Mouse (Mus musculus) frontal cortex, adult (tissue): Measurements from ENCODE around the gene Ntng2.

Experiments
- ATAC-seq: cut with Nextera tagmentation; 2 replicates; pipeline ENCODE4 v1.9.2; 2017; ENCODE audit warnings: mild to moderate bottlenecking, moderate library complexity, mixed read lengths; ENCODE audit not compliant: low TSS enrichment

Gene Ntng2

DNA sequence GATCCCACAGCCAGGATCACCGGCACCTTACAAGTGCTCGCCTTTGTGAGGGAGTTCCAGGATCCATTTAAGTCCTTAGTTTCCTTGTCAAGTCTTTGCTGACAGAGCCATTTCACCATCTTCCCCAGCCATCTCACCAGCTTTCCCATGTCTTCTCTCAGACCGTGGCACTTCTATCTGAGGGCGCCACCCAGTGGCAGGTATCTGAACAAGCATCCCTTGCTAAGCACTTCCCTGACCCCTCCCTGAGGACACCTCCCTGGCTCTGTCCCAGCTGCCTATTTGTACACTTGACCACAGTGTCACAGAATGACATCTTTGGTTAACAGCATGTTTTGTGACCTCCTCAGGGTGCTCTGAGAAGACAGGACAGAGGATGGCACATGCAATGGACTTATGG is 15.2 kb downstream of the Ntng2 start:
- peak; percentile 48; the same call in 1 of the 2 replicates for ATAC-seq

DNA sequence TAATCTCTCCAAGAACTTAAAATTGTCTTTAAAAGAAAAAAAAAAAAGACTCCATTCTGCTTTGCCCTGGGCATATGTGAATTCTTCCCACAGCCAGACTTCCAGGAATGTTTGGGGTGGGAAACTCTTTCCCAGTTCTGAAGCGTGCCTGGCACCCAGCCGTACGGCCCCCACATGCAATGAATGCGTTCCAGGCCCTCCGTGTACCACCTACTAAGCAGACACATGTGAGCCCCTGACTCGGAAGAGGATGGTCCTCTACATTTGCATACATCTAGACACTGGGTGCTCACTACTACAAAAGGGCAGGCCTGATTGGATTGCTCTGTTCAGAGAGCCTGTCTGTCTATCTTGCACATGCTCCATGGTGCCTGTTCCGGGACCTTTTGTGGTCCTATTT is 17.0 kb downstream of the Ntng2 start:
- peak; percentile 21; the same call in 1 of the 2 replicates for ATAC-seq

DNA sequence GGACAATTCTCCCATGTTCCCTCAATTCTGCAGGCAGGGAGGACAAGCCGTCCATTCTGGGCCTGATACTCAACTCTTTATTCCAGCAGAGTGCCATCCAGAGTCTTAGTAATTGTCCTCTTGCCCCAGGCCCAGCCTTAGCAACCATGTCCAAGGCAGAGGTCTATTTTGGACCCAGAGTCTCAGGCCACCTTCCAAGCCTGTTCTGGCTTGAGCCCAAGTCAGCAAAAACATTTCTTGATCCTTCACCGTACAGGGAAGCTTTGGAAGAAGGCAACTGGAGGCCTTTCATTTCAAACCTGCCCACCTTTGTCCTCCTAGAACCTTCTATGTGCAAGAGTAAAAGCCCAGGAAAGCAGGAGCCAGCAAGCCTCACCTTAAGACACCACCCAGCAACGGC is 17.8 kb downstream of the Ntng2 start:
- ATAC-seq = no peak

DNA sequence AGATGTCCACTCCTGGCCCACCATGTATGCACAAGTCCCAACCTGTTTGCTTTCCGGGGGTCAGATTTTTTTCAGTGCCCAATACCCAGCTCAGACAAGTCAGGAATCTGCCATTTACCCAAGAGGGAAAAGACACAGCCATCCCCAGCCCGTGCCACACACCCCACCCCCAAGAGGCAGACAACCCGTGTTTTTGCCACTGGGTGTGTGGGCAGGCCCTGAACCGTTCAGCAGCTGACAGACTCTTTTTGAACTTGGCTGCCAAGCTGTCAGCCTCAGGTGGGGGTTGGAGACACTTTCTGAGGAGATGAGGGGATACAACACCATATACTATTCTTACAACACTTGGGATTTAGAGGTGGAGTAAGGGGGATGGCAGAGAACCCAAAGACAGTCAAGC is 18.8 kb downstream of the Ntng2 start:
- no peak for ATAC-seq

DNA sequence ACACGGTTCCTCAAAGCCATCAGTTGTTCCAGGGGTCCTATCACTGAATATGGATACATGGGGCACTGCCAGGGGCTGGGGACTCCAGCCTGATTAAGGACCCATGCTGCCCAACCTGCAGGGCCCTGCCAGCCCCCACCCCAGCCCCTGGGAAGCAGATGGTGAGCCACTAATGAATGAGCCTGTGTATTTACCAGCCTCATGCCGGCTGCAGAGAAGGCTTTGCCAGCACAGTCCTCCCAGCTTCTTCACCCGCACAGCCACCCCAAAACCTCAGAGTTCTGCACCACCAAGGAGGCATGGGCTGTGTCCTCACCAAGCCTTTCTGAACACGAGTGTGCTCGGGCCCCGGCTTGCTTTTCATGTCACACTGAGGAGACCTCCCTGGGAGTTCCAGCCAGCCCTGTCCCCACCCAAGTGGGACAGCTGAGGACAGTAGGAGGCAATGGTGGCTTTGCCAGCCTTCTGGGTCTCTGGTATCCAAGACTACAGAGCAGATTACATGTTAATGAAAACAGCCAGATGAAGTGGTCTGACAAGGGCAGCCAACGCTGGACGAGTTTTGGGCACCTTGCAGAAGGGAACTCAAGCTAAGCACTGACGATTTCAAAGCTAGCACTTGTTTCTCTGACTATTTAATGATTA is 22.5 kb downstream of the Ntng2 start:
- ATAC-seq = no peak

DNA sequence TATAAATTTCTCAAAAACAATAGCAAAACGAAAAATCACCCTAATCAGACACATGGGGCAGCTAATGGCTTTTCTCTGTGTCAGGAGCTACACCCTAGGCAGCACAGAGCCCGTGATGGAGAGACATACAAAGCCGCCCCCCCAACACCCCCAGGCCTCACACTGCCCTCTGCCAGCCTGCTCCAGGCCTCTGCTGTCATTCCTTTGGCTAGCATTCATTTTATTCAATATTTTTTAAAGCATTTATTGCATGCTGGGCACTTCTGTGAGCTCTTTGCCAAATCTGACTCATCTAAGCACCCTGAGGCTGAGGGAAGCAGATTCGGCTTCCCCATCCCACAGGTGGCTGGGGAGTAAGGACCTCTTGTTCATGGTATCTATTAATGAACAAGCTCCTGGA is 26.1 kb downstream of the Ntng2 start:
- no peak for ATAC-seq

DNA sequence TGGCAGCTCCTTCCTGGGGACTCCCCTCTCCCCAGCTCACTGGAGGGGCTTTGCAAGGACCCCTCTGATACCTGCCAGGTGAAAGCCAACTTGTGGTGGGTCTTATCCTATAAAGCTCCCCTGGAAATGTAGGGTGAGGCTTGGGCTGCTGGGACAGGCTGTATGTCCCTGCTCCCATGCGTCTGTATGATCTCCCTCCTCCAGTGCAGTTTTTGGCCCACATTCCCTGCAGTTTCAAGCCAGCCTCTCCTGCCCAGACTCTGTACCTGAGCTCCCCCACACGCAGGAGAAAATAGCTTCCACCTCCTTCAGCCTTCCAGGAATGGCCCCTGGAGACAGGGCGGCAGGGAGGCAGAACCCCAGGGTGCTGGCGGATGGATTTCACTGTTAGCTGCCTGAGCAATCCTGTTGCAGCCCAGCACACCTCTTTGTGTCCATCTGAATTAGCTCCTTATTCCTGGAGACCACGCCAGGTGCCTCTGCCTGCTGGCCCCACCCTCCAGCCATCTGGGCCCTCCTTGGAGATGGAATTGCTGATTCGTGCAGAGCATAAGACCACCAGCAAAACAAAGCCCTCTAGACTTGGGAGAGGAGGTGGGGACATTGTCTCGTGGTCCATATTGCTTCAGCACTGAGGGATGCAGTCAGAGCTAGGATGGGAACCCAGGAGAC is 29.1 kb downstream of the Ntng2 start:
- peak; percentile 67; the same call in 1 of the 2 replicates for ATAC-seq

DNA sequence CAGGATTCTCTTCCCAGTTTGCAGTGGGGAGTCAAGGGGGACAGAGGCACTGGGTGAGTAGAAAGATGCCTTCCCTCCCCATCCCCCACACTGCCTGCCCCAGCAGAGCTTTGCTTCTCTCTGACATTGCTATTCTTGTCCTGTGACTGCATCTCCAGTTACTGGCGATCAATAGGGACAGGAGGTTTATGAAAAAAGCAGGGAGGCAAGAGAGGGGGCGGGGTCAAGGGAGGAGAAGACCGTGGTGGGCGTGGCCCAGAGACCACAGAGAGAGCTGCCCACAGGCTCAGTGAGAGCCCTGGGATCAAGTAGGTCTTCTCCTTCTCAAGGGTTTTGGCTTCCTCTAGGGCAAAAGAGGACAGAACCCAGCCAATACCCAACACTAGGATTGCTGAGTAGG is 30.5 kb downstream of the Ntng2 start:
- ATAC-seq = no peak

DNA sequence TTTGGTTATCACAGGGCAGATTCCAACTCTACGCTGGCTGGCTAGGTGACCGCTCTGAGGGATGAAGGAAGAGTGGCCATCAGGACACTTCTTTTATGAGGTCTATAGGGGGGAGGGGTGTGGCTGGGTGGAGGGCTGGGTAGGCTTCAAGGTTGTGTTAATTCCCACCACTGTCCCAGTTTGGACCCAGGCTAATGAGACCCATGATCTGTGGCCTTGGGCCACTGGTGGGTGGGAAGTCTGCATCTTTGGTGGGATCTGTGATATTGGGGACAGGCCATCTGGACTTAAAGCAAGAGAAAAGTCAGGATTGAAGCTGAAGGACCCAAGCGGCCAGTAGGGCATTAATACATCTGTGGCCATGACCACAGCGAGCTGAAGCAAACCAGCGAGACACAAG is 34.0 kb downstream of the Ntng2 start:
- ATAC-seq = no peak

DNA sequence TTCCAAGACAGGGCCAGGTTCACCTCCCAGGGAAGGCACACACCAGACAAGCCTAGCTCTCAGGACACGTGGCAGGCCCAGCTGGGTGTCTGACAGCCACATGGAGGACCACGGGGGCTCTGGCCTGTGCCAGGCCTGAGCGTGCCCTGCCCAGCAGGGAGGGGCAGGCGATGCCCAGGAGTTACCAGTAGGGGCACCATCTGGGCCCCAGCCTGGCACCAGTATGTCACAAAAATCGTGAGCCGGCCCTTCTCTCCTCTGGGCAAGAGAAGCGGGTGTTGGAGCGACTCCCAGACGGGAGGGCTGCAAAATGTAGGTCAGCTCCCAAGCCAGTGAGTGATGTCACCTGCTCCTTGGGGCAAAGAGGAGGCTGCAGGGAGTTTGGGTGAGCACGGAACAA is 34.9 kb downstream of the Ntng2 start:
- peak; percentile 94 for ATAC-seq

DNA sequence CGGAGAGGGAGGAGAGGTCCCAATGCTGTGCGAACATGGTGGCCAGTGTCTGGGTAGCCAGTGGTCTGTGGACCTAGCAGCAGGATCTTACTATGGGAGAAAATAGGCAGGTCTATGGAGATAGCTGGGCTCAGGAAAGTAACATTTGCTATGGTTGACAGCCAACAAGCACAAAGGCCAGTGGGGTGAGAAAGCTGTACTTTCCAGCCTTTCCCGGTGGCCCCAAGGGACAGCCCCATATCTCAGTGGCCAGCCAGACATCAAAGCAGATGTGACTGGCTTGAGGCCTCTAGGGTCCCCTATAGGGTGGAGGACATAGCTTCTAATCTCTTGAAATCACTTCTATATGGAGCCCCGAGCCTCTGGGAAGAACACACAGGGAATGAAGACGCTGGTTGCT is 35.8 kb downstream of the Ntng2 start:
- ATAC-seq = no peak

DNA sequence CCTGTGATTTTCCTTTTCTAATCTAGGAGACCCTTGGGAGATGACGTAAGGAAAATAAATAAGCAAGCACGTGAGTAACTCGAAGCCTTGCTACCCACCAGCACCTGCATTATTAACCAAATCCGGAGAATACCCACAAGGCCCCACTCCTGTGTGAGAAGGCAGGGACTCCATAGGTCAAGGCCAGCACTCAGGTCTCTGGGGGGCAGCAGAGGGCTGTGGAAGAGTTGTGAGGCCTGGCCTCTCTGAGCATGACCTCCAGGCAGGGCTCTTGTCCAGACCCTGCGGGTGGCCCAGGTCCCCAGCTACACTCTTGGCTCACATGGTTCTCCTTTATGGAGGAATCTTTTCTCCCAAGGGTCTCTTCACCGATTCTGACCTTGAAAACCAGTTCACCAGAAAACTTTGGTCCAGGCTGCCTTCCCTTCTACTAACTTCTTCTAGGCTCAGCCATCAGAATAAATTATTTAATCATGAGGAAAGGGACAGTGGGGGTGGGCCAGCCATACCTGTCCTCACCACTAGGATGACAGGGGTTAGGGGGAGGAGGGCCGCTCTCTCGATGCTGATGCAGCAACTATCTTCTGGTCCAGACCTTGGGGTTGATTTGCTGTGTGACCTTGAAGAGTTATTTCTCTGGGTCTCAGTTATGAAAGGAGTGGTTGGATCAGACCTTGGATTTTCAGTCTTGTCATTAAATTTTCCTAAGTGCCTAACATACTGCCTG is 36.4 kb downstream of the Ntng2 start:
- ATAC-seq = 0 out of 2 replicates have a peak, but pooled peaks have one; percentile 21

DNA sequence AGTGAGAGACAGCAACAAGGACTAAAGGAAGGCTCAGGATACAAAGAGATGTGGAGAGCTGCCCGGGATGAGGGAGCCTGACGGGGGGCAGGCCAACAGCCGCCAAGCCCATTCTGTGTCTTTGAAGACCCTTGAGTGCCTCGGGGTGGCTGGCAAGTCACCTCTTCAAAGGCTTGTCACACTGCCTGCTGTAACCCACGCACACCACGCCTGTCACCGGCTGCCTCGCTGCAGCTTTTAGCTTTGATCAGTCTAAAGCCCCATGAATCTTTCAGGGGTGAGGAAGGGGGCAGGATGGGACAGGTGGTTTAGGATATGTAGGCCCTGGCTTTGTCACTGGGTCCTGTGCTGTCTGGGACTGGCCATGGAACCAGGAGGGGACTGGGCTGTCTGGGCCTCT is 46.6 kb downstream of the Ntng2 start:
- no peak for ATAC-seq

DNA sequence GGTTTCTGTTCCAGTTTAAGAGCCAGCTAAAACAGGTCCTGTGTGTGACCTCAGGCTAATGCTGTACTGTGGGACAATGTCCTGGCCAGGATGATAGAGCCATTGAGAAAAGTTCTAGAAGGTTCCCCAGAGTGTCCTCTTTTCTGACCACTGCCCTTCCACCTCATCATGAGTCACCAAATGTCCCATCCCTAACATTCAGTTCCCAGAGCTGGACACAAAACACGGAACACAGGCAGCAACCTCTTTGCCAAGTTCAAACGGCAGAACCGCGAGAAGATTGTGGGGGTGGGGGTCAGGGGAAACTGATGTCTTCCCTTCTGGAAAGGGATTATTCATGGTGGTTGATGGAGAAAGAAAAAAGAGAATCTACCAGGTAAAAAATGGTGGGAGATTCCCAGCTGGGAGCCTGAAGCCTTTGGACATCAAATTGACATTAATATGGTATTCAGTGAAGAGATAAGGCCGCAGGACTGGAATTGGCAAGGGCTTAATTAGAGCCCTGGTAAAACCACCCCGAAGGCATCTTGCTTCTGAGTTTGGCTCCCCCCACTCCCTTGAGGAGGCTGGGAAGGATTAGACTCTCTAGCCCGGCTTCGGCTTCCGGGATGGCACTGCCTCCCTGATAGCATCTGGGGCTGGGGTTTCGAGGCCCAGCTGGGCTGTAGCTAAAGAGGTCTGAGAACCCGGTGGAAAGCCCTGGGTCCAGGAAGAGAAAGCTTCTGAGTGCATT is 51.4 kb downstream of the Ntng2 start:
- no peak for ATAC-seq

DNA sequence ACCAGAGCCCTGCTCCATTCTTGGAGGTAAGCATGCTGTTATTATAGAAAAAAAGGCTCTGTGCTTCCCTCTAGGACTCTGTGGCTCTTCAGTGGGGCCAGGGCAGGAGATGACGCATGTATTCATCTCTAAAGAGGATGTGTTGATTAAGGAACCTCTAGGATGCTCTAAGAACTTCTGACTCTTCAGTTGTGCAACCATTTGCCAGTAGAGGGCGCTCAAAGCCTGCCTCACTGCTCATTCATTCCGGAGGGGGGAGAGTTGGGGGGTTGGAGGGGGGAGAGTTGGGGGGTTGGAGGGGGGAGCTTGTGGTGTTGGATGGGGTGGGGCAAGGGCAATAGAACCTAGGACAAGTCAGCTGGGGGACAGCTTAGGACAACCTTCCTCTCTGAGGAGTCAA is 52.9 kb downstream of the Ntng2 start:
- no peak for ATAC-seq

DNA sequence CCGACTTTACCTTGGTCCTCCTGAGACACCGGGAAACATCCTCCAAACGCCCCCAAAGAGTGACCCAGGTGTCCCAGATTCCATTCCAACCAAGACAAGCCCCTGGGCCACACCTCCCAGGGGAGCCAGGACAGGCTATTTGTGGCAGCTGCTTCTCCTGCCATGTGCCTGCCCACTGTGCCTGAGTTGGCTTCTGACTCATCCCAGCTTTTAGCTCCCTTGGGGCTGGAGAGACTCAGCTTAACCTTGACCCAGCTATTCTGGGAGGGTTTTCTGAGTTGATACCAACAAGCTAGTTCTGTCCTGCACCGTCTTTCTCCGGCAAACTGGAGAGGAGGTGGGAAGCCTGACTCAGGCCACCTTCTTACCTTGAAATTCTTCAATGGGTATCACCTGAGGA is 54.4 kb downstream of the Ntng2 start:
- no peak for ATAC-seq

DNA sequence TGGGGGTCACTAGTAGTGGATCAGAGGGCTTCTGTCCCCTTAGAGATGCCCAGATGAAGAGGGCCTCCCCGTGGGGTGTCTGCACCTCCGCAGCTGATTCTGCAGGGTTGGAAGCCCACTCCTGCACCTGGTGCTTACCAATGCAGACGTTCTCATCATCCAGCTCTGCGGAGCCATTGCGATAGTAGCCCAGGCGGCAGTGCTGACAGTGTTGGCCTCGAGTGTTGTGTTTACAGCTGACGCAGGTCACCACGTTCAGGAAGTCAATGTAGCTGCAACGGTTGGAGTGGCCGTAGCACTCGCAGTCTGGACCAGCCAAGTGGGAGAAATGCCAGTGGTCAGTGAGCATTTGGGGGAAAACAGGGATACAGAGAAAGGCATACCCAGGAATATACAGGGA is 56.0 kb downstream of the Ntng2 start:
- no peak for ATAC-seq

DNA sequence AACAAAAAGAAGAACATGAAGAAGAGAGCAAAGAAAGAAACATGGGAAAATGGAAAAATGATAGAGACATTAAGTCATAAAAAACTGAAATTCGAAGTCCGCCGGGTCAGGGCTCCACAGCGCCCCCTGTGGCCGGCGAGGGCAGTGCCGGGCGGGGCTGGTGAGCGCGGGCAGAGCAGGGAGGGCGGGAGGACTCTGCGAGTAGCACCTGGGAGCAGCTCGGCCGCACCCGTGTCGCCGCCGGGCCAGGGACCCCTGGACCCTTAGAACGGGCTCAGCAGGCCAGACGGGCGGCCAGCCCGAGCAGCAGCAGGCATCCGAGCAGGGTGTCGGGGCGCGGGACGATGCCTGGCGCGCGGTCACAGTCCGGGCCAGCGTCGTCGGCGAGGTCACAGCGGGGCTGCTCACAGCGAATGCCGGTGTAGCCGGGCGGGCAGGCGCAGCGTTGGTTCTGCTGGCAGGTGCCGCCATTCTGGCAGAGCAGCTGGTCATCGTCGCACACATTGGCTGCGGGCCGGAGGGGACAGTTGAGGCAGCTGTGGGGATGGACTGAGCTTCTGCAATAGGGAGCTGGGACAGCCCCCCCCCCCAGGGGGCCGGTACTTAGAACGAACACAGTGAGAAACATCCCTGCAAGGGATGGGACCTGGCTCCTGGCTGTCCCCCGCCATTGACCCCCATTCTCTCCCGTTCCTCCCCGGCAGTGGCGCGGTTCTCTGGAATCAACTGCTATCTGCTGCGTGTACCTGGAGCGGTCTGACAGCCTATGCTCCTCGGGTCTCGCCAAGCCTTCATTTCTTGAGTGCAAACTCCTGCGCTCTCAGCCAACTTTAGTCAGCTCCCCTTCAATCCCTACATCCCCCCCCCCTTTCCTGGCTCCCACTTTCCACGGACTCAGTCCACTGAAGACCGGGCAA is 58.0 kb downstream of the Ntng2 start:
- no peak for ATAC-seq

DNA sequence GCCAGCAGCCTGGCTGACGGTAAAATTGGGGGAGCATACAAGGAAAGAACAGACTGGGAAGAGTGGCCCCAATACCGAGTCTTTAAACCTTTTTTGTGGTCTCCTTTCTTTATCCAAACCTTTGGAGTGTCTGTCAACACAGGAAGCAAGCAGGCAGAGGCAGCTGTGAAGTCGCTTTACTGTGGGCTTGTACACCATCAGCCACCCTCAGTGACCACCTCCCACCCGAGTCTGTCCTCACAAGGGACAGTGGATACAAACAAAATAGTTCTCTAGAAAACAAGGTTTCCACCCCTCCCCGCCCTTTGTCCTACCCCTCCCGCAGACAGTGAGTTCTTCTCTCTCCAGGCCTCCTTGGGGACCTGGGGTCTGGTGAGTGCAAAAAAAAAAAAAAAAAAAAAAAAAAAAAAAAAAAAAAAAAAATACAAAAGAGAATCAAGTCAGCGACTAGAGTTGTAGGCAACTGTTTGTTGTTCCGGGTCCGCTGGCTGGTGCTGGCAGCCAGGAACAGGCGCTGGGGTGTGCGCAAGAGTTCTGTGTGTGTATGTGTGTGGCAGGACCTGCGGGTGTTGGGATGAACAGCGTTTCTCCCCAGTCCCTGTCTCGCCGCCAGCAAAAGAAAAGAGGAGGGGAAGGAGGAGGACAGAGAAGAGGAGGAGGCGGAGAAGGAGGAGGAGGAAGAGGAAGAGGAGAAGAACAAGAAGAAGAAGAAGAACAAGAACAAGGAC is 58.8 kb downstream of the Ntng2 start:
- no peak for ATAC-seq

DNA sequence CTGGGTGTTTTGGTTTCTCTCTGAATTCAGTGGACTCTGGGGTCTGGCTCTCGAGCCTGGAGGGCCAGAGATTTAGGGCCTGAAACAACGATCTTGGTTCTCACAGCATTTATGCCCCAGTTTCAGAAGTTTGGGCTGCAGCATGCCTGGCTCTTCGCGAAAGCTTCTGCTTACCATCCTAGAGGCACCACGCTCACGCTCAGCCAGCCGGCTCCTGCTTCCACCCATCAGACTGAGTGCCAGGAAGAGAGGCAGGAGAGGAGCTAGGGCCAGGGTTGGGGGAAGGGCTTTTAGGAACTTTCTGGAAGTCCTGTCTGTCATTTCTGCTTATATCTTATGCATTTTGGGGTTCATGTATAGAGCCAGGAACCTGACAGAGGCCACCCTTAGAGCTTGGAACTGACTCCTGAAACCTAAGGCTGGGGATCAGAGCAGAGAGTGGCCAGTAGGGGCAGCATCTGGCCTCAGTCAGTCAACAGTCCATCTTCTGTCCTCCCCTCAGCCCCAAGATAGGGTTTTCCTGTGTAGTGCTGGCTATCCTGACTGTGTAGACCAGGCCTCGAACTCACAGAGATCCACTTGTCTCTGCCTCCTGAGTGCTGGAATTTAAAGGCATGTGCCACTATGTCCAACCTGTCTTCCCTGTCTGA is 60.1 kb downstream of the Ntng2 start:
- peak; percentile 72; the same call in 1 of the 2 replicates for ATAC-seq
